Mouse (Mus musculus) layer of hippocampus, adult 8-10 months (tissue): ENCODE results near the gene Olfr155. TPM values are rescaled to one million over a fixed set of nuclear protein-coding genes. Genes with fewer than 3 reads are reported as not detected.

Source experiments
- DNase-seq, 2 experiments: peaks; one replicate each; pipeline ENCODE4 v3.0.0; 2022; ENCODE audit warnings: low spot score in 2 of 2
- total RNA-seq, 4 experiments: library from RNA; stranded (reverse); gene quantifications; 2 replicates each; pipeline ENCODE4 v1.2.4; 2022

Olfr155 gene
- not detected for total RNA-seq

DNA sequence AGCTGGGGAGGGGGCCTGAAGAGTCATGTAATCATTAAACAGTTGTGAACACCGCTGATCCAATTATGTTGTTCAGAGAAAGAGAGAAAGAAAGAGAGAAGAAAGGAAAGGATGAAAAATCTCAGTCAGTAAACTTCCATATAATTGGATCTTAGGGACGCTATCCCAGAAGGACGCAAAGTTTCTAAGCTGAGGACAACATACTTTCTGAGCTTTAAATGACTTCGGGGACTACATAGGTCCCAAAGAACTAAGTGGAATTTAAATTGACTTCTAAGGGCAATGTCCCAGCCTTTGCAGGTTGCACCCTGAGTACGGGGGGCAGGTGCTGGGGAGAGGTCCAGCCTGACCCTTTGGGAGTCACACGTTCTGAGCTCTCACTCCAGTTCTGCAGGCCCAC lies at the start of gene Olfr155:
Gene Olfr155, plus strand, starts transcription at position 301 of the 400 bp plus-strand sequence.
- no peak for DNase-seq

DNA sequence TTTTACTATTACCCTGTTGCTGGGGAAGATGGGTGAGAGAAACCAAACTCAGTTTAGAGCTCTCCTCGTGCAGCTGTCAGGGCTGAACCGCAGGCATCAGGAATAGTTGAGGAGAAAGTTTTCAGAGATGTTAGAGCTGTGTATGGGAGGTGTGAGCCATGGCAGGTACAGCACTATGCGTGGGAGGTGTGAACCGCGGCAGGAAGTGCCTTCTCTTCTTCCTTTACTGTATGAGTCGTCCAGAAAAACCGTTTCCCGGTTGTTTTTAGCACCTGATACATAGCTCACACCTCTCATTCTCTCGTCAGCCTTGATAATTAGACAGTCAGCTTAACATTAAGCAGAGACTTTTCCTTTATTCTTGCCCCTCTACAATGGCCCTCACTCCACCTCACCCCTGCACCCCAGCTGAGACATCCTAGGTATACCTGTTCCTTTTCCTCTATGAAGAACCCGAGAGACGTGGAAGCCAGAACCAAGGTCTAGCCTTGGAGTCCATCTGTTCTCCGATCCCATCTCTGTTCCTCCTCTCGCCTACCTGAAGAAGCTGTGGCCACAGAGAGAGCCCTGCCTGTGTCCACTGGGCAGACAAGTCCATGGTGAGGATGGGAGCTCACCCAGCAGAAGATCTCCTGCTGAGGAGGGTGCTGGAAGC lies 28.3 kb upstream of the Olfr155 start:
- DNase-seq, result no peak

DNA sequence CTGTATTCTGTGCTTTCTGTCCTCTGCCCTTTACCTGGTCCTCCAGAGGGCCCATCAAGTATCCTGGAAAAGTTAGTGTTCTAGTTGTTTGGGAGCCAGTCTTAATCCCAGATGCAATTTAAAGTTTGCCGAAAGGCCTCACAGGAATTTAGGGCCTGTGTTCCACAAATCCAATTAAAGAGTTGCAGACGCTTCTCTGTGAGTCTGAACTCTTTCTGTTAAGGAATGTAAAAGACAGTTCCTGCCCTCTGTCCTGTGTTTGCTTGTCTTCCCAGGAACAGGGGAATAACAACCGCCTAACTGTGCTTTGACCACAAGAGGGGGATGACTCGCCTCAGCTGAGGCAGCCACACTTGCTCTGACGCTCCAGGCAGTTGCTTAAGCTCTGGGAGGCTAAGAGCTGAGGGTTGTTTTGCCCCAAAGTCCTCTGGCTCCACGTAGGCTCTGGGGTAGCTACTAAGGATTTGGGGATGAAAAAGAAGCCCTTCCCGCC lies 27.5 kb upstream of the Olfr155 start, which contains the start of gene Olfr156:
Gene Olfr156, minus strand, starts transcription at position 51 of the 493 bp plus-strand sequence.
- no peak for DNase-seq

DNA sequence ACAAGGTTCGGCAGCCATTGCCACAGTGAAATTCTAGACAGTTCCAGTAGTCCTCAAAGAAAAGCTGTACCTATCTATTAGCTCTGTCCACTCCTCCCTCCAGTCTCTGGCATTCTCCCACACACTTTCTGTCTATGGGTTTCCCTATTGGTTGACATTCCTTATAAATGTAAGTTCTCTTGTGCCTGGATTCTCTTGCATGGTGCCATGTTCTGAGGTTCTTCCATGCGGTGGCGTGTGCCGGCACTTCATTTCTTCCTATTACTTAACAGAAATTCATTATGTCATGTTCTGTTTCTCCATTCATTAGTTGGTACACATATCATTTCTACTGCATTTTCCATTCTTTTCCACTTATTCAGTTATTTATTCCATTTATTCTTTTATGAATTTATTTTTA lies 22.6 kb upstream of the Olfr155 start:
- DNase-seq, result no peak

DNA sequence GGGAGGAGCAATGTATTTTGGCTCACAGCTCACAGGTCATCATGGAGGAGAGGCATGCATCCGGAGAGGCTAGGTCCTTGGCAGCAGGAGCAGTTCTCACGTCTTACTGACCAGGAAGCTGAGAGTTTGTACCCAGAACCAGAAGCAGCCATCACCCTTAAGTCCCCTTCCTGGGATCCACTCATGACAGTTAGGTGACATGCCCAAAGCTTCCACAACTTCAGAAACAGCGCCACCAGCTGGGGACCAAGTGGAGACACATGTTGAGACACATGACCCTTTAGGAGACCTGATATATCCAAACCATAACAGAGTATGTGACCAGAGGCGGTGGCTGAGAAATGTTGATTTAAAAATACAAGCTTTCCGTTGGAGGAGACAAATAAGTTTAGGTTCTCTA lies 19.3 kb upstream of the Olfr155 start:
- no peak for DNase-seq

DNA sequence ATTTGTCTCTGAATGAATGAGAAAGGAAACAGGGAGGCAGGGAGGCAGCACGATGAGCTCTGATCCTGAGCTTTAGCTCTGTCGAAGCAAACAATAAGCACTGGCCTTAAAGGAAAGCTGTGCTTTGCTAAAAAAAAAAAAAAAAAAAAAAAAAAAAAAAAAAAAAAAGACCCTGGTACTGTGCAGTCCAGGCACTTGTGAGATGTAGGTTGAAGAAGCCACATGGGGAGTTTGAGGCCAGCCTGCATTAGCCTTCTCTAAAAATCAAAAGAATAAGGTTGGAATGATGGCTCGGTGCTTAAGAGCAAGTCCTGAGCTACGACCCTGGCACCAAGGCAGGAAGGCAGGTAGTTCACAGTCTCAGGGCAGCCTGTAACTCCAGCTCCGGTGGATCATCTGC lies 17.6 kb upstream of the Olfr155 start:
- no peak for DNase-seq

DNA sequence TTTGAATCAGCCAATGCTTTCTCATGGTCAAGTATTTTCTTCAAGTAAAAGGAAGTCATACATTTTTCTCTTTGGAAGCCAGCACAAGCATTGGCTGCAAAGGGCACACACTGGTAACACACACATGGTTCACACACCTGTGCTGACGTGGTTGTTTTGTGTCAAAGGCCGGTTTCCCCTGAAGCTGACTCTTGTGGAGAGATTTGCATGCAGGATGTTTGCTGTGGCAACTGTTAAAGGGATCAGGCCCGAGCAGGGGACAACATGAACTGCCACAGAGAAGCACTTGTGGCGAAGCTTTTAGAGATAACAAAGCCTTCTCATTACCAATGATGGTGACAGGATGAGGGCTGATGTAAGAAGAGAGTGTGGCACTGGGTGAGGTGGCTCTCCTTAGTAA lies 16.6 kb upstream of the Olfr155 start:
- no peak for DNase-seq

DNA sequence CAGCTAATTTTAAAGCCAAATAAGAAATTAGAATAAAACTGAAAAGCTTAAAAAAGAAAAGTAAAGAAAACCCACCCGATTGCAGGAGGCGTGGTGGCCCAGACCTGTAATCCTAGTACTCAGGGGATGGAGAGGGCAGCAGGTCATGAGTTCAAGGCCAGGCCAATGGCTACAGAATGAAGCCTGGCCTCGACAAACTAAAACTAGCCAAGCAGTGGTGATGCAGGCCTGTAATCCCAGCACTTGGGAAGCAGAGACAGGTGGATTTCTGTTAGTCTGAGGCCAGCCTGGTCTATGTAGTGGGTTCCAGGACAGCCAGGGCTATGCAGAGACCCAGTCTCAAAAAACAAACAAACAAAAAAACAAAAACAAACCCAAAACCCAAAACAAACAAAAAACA lies 13.0 kb upstream of the Olfr155 start:
- DNase-seq, result no peak

DNA sequence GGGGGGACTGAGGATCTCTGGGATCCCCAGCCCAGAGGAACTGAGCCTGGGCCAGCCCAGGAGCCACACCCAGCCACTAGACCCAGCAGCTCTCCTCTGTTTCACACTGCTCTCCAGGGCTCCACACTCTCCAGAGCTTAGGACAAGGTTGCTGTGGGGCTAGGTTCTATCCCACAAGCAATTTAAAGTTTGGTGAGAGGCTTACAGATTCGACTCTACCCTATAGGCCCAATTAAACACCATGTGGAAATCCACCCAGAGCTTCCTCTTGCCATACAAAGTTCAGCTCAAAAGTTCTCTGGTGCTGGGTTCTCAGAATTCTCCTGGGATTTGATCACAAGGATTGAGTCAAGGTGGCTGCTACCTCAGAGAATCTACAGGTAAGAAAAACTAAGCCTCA lies 11.3 kb upstream of the Olfr155 start, which contains the start of gene Olfr157:
Gene Olfr157, minus strand, starts transcription at position 101 of the 400 bp plus-strand sequence.
- DNase-seq, result no peak

DNA sequence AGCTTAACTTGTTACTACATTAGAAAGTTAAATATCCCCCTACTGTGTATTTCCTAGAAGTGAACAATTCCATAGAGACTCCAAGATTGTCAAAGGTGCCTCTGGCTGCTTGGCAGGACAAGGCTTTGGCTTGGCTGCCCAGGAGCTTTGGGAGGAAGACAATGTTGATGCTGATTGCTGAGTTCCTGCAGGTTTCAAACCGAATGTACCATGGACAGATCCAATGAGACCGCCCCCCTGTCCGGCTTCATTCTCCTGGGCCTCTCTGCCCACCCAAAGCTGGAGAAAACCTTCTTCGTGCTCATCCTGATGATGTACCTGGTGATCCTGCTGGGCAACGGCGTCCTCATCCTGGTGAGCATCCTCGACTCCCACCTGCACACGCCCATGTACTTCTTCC lies 2.7 kb downstream of the Olfr155 start:
- DNase-seq, result no peak

DNA sequence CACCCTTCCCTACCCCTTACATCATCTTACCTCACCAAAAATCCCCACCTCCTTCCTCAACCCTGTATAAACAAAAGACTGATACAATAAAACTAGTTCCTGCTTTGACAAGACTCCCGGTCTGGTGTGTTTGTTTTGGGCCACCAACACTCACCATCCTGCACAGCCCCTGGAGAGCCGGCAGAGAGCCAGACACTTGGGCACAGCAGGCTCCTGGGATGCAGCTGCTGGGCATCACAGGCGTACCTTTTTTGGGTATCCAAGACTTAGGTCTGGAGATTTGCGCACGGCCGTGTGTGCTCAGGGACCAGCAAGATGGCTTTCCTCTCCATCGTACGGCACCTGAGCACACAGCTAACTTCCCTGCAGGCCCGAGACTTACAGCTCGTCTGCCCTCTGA lies 8.5 kb downstream of the Olfr155 start:
- no peak for DNase-seq

DNA sequence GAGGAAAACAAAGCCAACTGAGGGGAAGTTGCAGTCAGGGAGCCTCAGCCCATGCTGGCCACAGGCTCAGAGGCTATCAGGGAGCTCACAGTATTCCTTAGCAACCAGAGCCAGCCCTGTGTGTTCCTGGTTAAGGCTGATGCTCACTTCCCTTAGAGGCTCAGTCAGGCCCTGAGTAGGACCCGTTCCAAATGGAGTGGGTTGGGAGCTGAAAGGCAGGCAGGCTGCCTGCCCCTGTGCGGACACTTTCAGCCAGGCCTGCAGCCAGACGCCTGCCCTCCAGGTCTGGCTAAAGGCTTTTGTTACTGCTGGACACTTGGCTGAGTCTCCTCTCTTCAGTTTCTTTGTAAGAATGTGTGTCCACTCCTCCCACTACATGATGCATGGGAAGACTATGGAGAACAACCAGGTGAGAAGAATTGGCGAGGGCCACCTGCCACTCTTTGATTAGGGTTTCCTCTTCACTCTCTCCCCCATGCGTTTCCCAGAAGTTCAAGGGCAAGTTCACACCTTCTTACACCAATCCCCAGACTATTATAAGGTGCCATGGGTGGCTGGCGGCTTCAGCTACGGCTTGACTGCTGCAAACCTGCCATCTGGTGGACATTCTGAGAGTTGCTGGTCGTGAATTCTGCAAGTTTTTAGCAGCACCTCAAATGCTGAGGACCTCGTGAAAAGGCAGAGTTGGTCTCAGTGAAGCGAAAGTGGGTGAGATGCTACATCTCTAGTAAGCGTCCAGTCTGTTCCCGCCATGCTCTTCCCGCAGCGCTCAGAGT lies 9.6 kb downstream of the Olfr155 start:
- peak in 1 of 2 experiments; percentile 72 for DNase-seq

DNA sequence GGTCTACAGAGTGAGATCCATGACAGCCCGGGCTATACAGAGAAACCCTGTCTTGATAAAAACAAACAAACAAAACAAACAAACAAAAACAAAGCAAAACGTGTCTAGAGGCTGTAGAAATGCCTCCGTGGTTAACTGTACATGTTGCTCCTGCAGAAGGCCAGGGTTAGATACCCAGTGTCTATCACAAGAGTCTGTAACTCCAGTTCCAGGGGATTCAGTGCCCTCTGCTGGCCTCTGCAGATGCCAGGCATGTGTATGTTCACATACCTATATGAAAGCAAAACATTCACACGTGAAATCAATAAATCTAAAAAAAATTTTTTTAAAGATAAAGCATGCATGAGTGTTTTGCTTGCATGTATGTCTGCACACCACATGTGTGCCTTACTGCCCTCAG lies 11.9 kb downstream of the Olfr155 start:
- DNase-seq, result no peak

DNA sequence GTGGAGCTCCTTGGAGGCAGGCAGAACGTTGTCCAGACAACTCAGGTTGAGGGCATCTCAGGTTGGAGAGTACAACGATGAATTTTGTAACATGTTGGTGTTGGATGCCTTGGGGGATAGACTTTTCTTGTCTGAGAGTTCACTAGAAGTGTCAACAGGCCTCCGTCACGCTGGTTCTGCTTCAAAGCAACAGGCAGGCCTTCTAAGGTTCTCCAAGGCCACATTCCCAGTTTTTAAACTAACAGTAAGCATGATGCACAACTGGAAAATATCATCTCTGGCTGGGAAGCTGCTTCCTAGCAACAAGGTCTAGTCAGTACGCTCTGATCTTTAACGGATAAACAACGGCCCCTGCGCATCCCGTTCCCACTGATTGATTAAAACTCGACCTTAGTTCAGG lies 18.5 kb downstream of the Olfr155 start:
- no peak for DNase-seq

DNA sequence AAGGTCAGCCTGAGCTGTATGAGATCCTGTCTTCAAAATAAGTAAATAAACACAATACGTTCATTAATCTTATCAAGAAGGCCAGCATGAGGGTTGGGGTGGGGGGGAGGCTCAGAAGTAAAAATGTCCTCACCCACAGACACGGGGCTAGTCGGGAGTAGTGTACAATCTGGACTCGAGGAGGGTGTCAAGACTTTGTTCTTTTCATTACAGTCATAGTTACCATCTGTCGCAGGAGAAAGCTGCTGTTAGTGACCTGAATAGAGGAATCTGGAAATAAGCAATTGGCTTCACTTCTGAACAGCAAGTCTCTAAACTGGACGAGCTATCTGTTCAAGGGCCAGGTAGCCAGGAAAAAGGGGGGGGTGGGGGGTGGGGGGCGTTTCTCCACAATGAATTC lies 23.1 kb downstream of the Olfr155 start:
- DNase-seq, result no peak

DNA sequence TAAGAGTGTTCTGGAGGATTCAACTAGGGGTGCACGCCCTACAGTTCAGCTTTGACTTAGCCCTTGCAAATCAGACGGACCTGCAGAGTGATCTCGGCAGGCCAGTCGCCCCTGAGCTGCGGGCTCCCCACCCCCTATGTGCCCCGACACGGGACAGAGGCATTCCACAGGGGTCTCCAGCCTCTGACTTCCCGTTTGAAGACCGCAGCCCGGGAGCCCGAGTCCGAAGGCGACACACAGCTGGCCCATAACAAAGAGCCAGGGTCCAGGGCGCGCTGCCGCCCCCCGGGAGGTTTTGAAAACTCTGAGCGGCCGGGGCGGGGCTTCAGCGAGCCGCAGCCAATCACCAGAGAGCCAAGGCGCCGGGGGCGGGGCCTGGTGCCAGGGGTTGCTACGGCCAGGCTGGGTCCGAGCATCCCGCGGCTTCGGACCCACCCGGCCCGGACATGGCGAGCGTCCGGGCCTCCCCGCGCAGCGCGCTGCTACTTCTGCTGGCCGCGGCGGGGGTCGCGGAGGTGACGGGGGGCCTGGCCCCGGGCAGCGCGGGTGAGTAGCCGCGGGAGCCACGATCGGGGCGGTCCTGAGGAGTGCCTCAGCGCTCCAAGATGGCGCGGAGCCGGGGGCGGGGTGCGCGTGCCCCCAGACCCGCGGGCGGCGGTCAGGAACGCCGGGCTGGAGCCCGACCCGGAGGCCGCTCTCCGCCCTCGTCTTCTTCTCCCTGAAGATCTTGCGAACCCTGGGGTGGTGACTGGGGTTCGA lies 24.0 kb downstream of the Olfr155 start, which contains the start of gene Reck:
Gene Reck, plus strand, starts transcription at position 371 of the 759 bp plus-strand sequence.
- DNase-seq, result peak; percentile 57 to 65

DNA sequence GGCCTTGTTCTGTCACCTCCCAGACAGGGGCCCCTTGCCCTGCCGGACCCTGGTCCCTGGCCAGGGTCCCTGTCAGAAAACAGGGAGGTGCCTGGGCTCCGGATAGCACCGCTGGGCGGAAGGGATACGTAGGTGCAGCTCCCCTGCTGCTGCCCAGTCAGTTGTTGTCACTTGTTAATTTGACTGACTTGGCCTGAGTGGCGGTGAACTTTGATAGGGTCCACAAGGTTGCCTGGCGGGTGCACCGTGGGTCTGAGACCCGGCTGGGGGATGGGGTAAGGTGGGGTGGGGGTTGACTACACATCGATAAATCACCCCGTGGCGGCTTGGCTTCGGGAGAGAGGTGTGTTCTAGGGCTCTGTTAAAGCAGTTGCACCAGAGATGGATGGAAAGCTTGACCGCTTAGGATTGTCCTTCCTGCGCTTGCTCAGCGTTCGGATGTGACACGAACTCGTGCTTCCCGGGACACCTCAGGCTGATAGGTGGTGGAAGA lies 24.6 kb downstream of the Olfr155 start:
- peak in 1 of 2 experiments; percentile 10 for DNase-seq

DNA sequence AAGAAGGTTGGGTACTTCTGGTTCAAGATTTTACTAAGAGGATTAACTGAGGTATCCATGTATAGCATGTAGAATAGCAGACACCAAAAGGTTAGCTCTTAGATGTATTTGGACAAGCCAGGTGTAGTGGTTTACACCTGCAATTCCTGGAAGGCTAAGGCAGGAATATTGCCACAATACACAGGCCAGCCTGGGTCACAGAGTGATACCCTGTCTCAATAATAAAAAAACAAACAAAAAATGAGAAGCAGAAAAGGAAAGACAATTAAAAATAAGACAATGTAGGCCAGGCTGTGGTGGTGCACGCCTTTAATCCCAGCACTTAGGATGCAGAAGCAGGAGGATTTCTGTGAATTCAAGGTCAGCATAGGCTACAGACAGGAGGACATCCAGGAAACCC lies 25.9 kb downstream of the Olfr155 start:
- no peak for DNase-seq

DNA sequence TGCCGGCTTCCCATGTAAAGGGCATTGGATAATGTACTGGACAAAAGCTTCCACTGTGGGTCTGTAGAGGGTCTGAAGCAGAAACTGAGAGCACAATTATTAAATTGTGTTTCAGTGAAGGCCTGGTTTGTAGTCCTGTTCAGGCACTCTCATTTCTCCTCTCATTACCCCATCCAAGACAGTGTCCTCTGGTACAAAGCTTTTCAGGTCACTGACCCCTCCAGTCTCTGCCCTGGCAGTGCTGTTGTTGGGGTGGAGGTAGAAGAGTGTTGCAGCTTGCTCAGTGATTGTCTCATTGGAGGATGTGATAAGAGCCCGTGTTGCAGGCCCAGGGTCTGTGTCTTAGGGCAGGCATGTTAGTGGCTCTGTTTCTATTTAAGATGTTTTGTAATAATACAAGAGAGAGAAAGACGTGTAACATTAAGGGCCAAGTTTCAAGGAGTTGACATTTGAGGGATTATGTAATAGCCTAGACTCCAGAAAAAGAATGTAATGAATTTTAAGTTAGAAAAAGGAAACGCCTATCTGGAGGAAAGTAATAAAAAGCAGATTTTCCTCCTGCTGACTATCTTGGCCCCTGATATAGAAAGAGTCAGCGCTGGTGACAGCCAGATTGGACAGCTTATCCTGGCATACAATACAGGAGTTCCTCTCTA lies 26.9 kb downstream of the Olfr155 start:
- no peak for DNase-seq

DNA sequence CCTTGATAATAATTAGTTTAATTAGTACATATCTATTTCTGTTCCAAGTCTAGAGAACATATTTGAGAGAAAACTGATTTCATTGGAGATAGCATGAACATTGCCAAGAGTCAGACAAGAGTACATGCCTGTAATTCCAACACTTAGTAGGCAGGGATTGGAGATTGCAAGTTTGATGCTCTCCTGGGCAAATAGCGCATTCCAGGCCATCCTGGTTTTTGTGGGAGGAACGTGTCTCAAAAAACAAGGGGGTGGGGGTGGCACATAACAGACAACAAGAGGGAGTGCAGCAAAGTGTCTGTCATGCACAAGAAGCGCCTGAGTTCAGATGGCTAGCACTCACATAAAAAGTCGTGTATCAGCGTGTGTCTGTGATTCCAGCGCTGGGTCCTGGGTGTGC lies 28.2 kb downstream of the Olfr155 start:
- no peak for DNase-seq

DNA sequence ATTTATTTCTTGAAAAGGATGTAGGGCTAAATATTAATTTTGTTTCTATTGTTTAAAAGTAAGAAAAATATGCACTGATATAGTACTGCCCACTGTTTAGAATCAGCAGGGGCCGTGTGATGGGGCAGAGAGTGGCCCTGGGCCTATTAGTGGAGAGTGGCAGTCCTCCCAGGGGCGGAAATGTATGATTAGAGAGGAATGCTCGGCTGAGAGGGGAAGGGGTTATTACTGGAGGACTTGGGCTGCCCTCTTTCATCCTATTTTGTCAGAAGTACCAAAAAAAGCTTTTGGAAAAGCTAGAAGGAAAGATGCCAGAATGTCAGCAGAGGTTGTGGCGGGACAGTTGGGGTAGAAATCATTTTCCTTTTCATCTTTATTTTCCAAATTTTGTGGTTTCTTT lies 32.8 kb downstream of the Olfr155 start:
- no peak for DNase-seq
